Mouse (Mus musculus) CH12.LX (cell line): ENCODE data around the gene Cryl1.

ENCODE experiments used
- CTCF ChIP-seq, 2 experiments: IDR thresholded peaks in 1 of 2; conservative IDR thresholded peaks in 1 of 2; 2 replicates each; pipeline ENCODE4 v1.5.1; 2011 to 2012; ENCODE audit warnings: low read depth in 2 of 2, low read length in 2 of 2, improper control_type of control experiment in 1 of 2, inconsistent platforms in 1 of 2, mild to moderate bottlenecking in 1 of 2, moderate library complexity in 1 of 2
- ELF1 ChIP-seq: IDR thresholded peaks from 2 replicates; pipeline ENCODE4 v1.6.1; 2014; ENCODE audit warnings: low read depth, mild to moderate bottlenecking, inconsistent platforms, low read length, improper control_type of control experiment
- IRF4 ChIP-seq: IDR thresholded peaks from 2 replicates; pipeline ENCODE4 v1.6.1; 2014; ENCODE audit warnings: low read depth, mild to moderate bottlenecking, inconsistent platforms, low read length, improper control_type of control experiment
- POLR2A ChIP-seq: IDR thresholded peaks from 2 replicates; pipeline ENCODE4 v1.6.1; 2011; ENCODE audit warnings: low read depth, mild to moderate bottlenecking, improper control_type of control experiment, low read length
- ZC3H11A ChIP-seq: IDR thresholded peaks from 2 replicates; pipeline ENCODE4 v1.6.1; 2012; ENCODE audit warnings: low read depth, mild to moderate bottlenecking, inconsistent platforms, low read length, improper control_type of control experiment

DNA sequence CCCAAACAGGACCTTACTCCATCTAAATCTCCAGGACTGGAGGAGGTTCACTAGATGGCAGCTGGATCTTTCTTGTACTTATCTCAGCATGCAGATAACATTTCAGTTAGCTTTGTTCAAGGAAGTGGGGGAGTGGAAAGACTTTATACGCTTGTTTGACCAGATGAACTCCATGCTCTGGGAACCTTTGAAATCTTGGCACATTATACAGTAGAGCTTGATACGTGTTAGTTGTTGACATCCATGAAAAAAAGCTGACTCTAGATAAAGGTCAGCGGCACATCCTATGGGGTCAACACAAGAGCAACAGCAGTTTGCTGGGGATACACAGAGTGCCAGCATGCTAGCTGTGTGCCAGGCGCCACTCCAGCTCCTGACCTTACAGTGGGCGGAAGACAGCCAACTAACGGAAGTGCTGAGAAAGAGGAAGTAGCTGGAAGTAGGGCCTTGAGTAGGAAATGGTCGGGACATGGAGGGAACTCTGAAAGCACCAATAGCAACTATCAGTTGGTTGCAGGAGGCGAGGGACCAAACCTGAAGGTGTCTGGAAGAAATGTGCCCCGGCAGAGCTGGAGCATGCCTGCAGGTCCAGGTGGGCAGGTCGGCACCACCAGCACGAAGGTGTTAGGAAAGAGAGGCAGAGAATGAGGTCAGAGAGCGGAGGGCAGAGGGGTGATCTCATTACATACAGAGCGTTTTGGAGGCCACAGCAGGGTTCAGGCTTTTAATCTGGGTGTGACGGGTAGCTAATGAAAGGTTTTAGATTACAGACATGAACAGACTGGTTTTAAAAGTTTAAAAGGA, 11.4 kb downstream of the Cryl1 start:
- TF ChIP-seq POLR2A (no peak), CTCF (conservative IDR thresholded peaks at IDR 0.05 in 1 of 2, IDR thresholded peaks at IDR 0.05 in 1 of 2; ENCODE audit: low read depth in 2 of 2, low read length in 2 of 2) (no peak), ELF1 (no peak), ZC3H11A (no peak), IRF4 (no peak)
